Mouse (Mus musculus) cerebellum, adult 2 months (tissue): Measurements from ENCODE around the gene Rbms1. TPM values are rescaled to one million over a fixed set of nuclear protein-coding genes. Genes with fewer than 3 reads are reported as not detected.
A peak's percentile ranks its signal among the peaks of the same experiment; 100 is the strongest.

Source experiments
- DNase-seq, 2 experiments: peaks; one replicate each; pipeline ENCODE4 v3.0.0; 2021
- H3K27ac ChIP-seq: fragments of 200-500 bp; 2 replicates; pipeline ENCODE4 v1.5.1; 2012; ENCODE audit warnings: low read length, control low read depth, inconsistent platforms; ENCODE audit not compliant: insufficient read depth
- H3K27me3 ChIP-seq: fragments of 200-500 bp; 2 replicates; pipeline ENCODE4 v1.6.1; 2012; ENCODE audit warnings: inconsistent platforms, mild to moderate bottlenecking, low read length, moderate library complexity; ENCODE audit not compliant: control insufficient read depth, insufficient read depth
- H3K4me1 ChIP-seq: fragments of 200-500 bp; 2 replicates; pipeline ENCODE4 v1.6.1; 2011; ENCODE audit warnings: low read length; ENCODE audit not compliant: control insufficient read depth, insufficient read depth
- H3K4me3 ChIP-seq: fragments of 200-500 bp; replicated peaks from 2 replicates; pipeline ENCODE3; 2011; ENCODE audit warnings: mild to moderate bottlenecking, low read depth, low read length, control low read depth; ENCODE audit not compliant: insufficient read depth
- CTCF ChIP-seq: fragments of 200-500 bp; IDR thresholded peaks from 2 replicates; pipeline ENCODE4 v1.5.1; 2011; ENCODE audit warnings: low read depth, mild to moderate bottlenecking, control low read depth, low read length, moderate library complexity, borderline replicate concordance; ENCODE audit not compliant: insufficient read depth
- POLR2A ChIP-seq: fragments of 200-500 bp; IDR thresholded peaks from 2 replicates; pipeline ENCODE4 v1.6.1; 2011; ENCODE audit warnings: low read length, control low read depth, borderline replicate concordance; ENCODE audit not compliant: insufficient read depth
- WGBS: fragments of 180-500 bp; shearing (Covaris S2); methylation state at CpG from one replicate; pipeline ENCODE4 v1.1.7; 2018; 5-methylcytosine and 5-hydroxymethylcytosine counted together
- polyA plus RNA-seq: library from polyadenylated mRNA; depleted of rRNA; stranded (reverse); fragments of >200 nt; gene quantifications from 2 replicates; pipeline ENCODE4 v1.2.3, GENCODE M21; 2012

The Rbms1 gene
- polyA plus RNA-seq, 1 experiment: 23.5 TPM

- Histone ChIP-seq H3K4me3 (no peak overlapping the region), H3K27me3 (no peaks in the 10 kb centered on the region), H3K27ac (no peak overlapping the region), H3K4me1 (peaks cover 4% of the 10 kb centered on the region; the same call in 1 of the 2 replicates)
- peak in 1 of 2 experiments; percentile 19 for DNase-seq
- WGBS: 71% methylated on average over 3 of the region's 3 CpGs
- no peak for TF ChIP-seq POLR2A
These were observed 240.0 kb downstream of the Rbms1 start for GRCm38 (mm10) chr2:60722967-60723366.

GRCm38 (mm10) chr2:60722514-60722913 is 240.5 kb downstream of the Rbms1 start, which contains the start of gene Itgb6:
Itgb6 (minus strand) TSS chr2:60722643.
- Histone ChIP-seq H3K27me3 (no peaks in the 10 kb centered on the region), H3K27ac (no peak within 1 kb of the TSS), H3K4me1 (peaks cover 4% of the 10 kb centered on the region; the same call in 1 of the 2 replicates), H3K4me3 (no peak within 1 kb of the TSS)
- TF ChIP-seq CTCF: no peak
- no peak for TF ChIP-seq POLR2A
- 12% methylated on average over 14 of the region's 14 CpGs for WGBS
- peak; percentile 23 to 26 for DNase-seq

GRCm38 (mm10) chr2:60720906-60721305 is 242.1 kb downstream of the Rbms1 start:
- Histone ChIP-seq H3K27ac (no peak overlapping the region), H3K4me1 (peaks cover 4% of the 10 kb centered on the region; the same call in 1 of the 2 replicates), H3K27me3 (no peaks in the 10 kb centered on the region), H3K4me3 (no peak overlapping the region)
- DNase-seq: peak; percentile 9 to 21
- TF ChIP-seq CTCF: peak; percentile 32; the same call in 1 of the 2 replicates
- TF ChIP-seq POLR2A: no peak
- 18% methylated on average over 5 of the region's 5 CpGs for WGBS

- Histone ChIP-seq H3K27me3 (no peaks in the 10 kb centered on the region), H3K27ac (no peak overlapping the region), H3K4me1 (peaks cover 4% of the 10 kb centered on the region; the same call in 1 of the 2 replicates), H3K4me3 (no peak overlapping the region)
- no peak for TF ChIP-seq CTCF
- no peak for TF ChIP-seq POLR2A
- WGBS: 48% methylated on average over 8 of the region's 8 CpGs
- DNase-seq: peak in 1 of 2 experiments; percentile 26
These were observed 242.8 kb downstream of the Rbms1 start for GRCm38 (mm10) chr2:60720205-60720604.

- Histone ChIP-seq H3K27me3 (no peaks in the 10 kb centered on the region), H3K4me1 (peaks cover 2% of the 10 kb centered on the region; the same call in 1 of the 2 replicates), H3K4me3 (peak overlapping the region; percentile 56), H3K27ac (no peak overlapping the region)
- no peak for TF ChIP-seq CTCF
- WGBS: 6% methylated on average over 13 of the region's 13 CpGs
- DNase-seq: peak; percentile 27 to 29
These were observed 245.6 kb downstream of the Rbms1 start for GRCm38 (mm10) chr2:60717348-60717747.

- DNase-seq: no peak
- no peak overlapping the region for H3K4me3 ChIP-seq
- TF ChIP-seq CTCF: no peak
- TF ChIP-seq POLR2A: no peak
- no peak overlapping the region for H3K27ac ChIP-seq
- no peaks in the 10 kb centered on the region for H3K4me1 ChIP-seq
- no peaks in the 10 kb centered on the region for H3K27me3 ChIP-seq
These were observed 246.4 kb downstream of the Rbms1 start for GRCm38 (mm10) chr2:60716549-60716948.

- no peak overlapping the region for H3K4me3 ChIP-seq
- H3K4me1 ChIP-seq: no peaks in the 10 kb centered on the region
- no peak for DNase-seq
- no peak overlapping the region for H3K27ac ChIP-seq
- 92% methylated on average over 13 of the region's 13 CpGs for WGBS
- H3K27me3 ChIP-seq: no peaks in the 10 kb centered on the region
- no peak for TF ChIP-seq CTCF
- no peak for TF ChIP-seq POLR2A
These were observed 247.2 kb downstream of the Rbms1 start for GRCm38 (mm10) chr2:60715771-60716170.

- no peak for DNase-seq
- Histone ChIP-seq H3K4me3 (no peak overlapping the region), H3K27me3 (no peaks in the 10 kb centered on the region), H3K27ac (no peak overlapping the region), H3K4me1 (no peaks in the 10 kb centered on the region)
- TF ChIP-seq POLR2A: no peak
- no peak for TF ChIP-seq CTCF
- 56% methylated on average over 8 of the region's 8 CpGs for WGBS
These were observed 248.0 kb downstream of the Rbms1 start for GRCm38 (mm10) chr2:60714971-60715502.
